ENCODE assay signal across 14 mouse cellular contexts in genomic region chr12:71274519-71275237, GRCm38 (mm10). TPM values are rescaled to one million over a fixed set of nuclear protein-coding genes. Genes with fewer than 3 reads are reported as not detected.
A peak's percentile ranks its signal among the peaks of the same experiment; 100 is the strongest.
DNase-seq lines count a peak whose midpoint lies in the region; ATAC-seq and TF ChIP-seq lines count a peak whose summit lies in the region.
"Had no signal": no experiment of that assay in that cellular context is flagged by ENCODE, and none has a peak within 500 bp of the region (broad histone marks: within the 10 kb centered on the region; RNA-seq: fewer than 3 reads in every experiment).

No protein-coding gene starts in this region.

- peak; percentile 48 for TF ChIP-seq CTCF in forebrain, postnatal 0 days (IDR thresholded peaks at IDR 0.05; ENCODE audit: low read depth)
- TF ChIP-seq CTCF in liver, postnatal 0 days (IDR thresholded peaks at IDR 0.05; ENCODE audit: low read depth), result peak; percentile 49
- TF ChIP-seq CTCF in Patski (IDR thresholded peaks at IDR 0.05), result peak; percentile 55
- peak; percentile 35; the same call in 1 of the 2 replicates for TF ChIP-seq CTCF in thymus, adult 2 months (IDR thresholded peaks at IDR 0.05; ENCODE audit: borderline replicate concordance, control insufficient read depth, extremely low read depth, insufficient read depth, low read length, poor library complexity)

- H3K4me1 ChIP-seq in forebrain, postnatal 0 days (ENCODE audit: insufficient read depth), result no peaks in the 10 kb centered on the region
- peaks cover 5% of the 10 kb centered on the region; the same call in 1 of the 2 replicates for H3K4me1 ChIP-seq in forebrain, embryonic 10.5 days
- H3K4me1 ChIP-seq in liver, postnatal 0 days (ENCODE audit: insufficient read depth), result no peaks in the 10 kb centered on the region
- H3K4me1 ChIP-seq in liver, embryonic 12.5 days, result no peaks in the 10 kb centered on the region
- no peaks in the 10 kb centered on the region for H3K4me1 ChIP-seq in thymus, adult 2 months (replicated peaks; ENCODE audit: control insufficient read depth, insufficient read depth, low read length)

- no peak overlapping the region for H3K27ac ChIP-seq in forebrain, postnatal 0 days (ENCODE audit: low read depth, low read length)
- no peak overlapping the region for H3K27ac ChIP-seq in forebrain, embryonic 10.5 days
- H3K27ac ChIP-seq in liver, postnatal 0 days (ENCODE audit: low read depth), result no peak overlapping the region
- no peak overlapping the region for H3K27ac ChIP-seq in liver, embryonic 12.5 days
- no peak overlapping the region for H3K27ac ChIP-seq in thymus, adult 2 months (ENCODE audit: control insufficient read depth, insufficient read depth, low read length)
- H3K27ac ChIP-seq: hindbrain, embryonic 10.5 days had no signal

- POLR2A ChIA-PET in Patski (lab: Charles Lee), result no interaction called here

- no peak overlapping the region for H3K4me3 ChIP-seq in forebrain, postnatal 0 days (ENCODE audit: low read depth, low read length)
- H3K4me3 ChIP-seq in forebrain, embryonic 10.5 days, result no peak overlapping the region
- no peak overlapping the region for H3K4me3 ChIP-seq in liver, postnatal 0 days (ENCODE audit: low read depth, low read length)
- no peak overlapping the region for H3K4me3 ChIP-seq in liver, embryonic 12.5 days
- no peak overlapping the region for H3K4me3 ChIP-seq in thymus, adult 2 months (ENCODE audit: control insufficient read depth, insufficient read depth, low read length)
- H3K4me3 ChIP-seq: hindbrain, embryonic 10.5 days had no signal

- WGBS in forebrain, postnatal 0 days, result 96% methylated on average over 5 of the region's 5 CpGs
- 90% methylated on average over 5 of the region's 5 CpGs for WGBS in forebrain, embryonic 10.5 days
- 85% methylated on average over 5 of the region's 5 CpGs for WGBS in liver, postnatal 0 days (ENCODE audit: insufficient replicate concordance)
- 75% methylated on average over 5 of the region's 5 CpGs for WGBS in liver, embryonic 12.5 days (ENCODE audit: insufficient replicate concordance)
- 97% methylated on average over 5 of the region's 5 CpGs for whole genome bisulfite sequencing in thymus, adult 2 months

- no peaks in the 10 kb centered on the region for H3K27me3 ChIP-seq in forebrain, postnatal 0 days (ENCODE audit: insufficient read depth, low read length)
- no peaks in the 10 kb centered on the region for H3K27me3 ChIP-seq in forebrain, embryonic 10.5 days (ENCODE audit: poor library complexity, severe bottlenecking)
- no peaks in the 10 kb centered on the region for H3K27me3 ChIP-seq in liver, postnatal 0 days (ENCODE audit: insufficient read depth, low read length)
- H3K27me3 ChIP-seq in liver, embryonic 12.5 days (replicated peaks), result no peaks in the 10 kb centered on the region
- H3K27me3 ChIP-seq in Patski, result no peaks in the 10 kb centered on the region
- H3K27me3 ChIP-seq in thymus, adult 2 months (ENCODE audit: control insufficient read depth, insufficient read depth, low read length), result no peaks in the 10 kb centered on the region

- no peaks in the 10 kb centered on the region for H3K36me3 ChIP-seq in forebrain, postnatal 0 days (ENCODE audit: insufficient read depth)
- no peaks in the 10 kb centered on the region for H3K36me3 ChIP-seq in forebrain, embryonic 10.5 days (replicated peaks)
- H3K36me3 ChIP-seq in liver, postnatal 0 days (replicated peaks; ENCODE audit: insufficient read depth, low read length), result no peaks in the 10 kb centered on the region
- H3K36me3 ChIP-seq in liver, embryonic 12.5 days, result no peaks in the 10 kb centered on the region
- no peaks in the 10 kb centered on the region for H3K36me3 ChIP-seq in thymus, adult 2 months (ENCODE audit: control insufficient read depth, insufficient read depth, low read length)
- H3K36me3 ChIP-seq: hindbrain, embryonic 10.5 days had no signal

- ATAC-seq in forebrain, postnatal 0 days, result no peak
- no peak for ATAC-seq in liver, postnatal 0 days
- no peak for ATAC-seq in liver, embryonic 12.5 days
- ATAC-seq in Patski, result no peak

- in situ Hi-C loops in Patski (cut with MboI; ENCODE audit: low pct_unique_long_range_greater_than_20kb), result no loop called here

- no peak for TF ChIP-seq EP300 in liver, postnatal 0 days (IDR thresholded peaks at IDR 0.05; ENCODE audit: low read depth)

- CTCF ChIA-PET in Patski (lab: Charles Lee), result interaction anchor here (0.9 kb wide), 1 partner anchor 36 kb away, joined by 4 read pairs; no protein-coding TSS in a partner anchor

- DNase-seq in forebrain, postnatal 0 days, result no peak
- no peak for DNase-seq in forebrain, embryonic 10.5 days (ENCODE audit: extremely low spot score, low spot score)
- no peak for DNase-seq in liver, postnatal 0 days
- no peak for DNase-seq in Patski (ENCODE audit: low read depth, low spot score)
- peak; percentile 37 for DNase-seq in thymus, adult 2 months
- DNase-seq in spleen, postnatal 36 days (ENCODE audit: low spot score in 2 of 2), result no peak
- DNase-seq in kidney, adult 18-20 months, result no peak
- DNase-seq: adrenal gland, postnatal 25 days; kidney, postnatal 25 days; left cerebral cortex, postnatal 4 days; lung, postnatal 10 days had no signal

- H3K4me2 ChIP-seq in forebrain, postnatal 0 days (ENCODE audit: low read depth), result no peak overlapping the region
- H3K4me2 ChIP-seq in liver, postnatal 0 days (ENCODE audit: low read depth, low read length), result no peak overlapping the region
- no peak overlapping the region for H3K4me2 ChIP-seq in liver, embryonic 12.5 days

- no peak overlapping the region for H3K9ac ChIP-seq in forebrain, postnatal 0 days
- H3K9ac ChIP-seq in liver, postnatal 0 days (replicated peaks), result no peak overlapping the region
- H3K9ac ChIP-seq in liver, embryonic 12.5 days, result no peak overlapping the region

- H3K9me3 ChIP-seq in forebrain, postnatal 0 days (ENCODE audit: low read length), result no peaks in the 10 kb centered on the region
- no peaks in the 10 kb centered on the region for H3K9me3 ChIP-seq in forebrain, embryonic 10.5 days
- no peaks in the 10 kb centered on the region for H3K9me3 ChIP-seq in liver, postnatal 0 days (ENCODE audit: low read length)
- no peaks in the 10 kb centered on the region for H3K9me3 ChIP-seq in liver, embryonic 12.5 days (replicated peaks)

- TF ChIP-seq POLR2A in thymus, adult 2 months (IDR thresholded peaks at IDR 0.05; ENCODE audit: control insufficient read depth, extremely low read depth, insufficient read depth, low read length, poor library complexity), result no peak

RNA-seq across cellular contexts. Expression of gene Dact1, which starts 35.0 kb away (rescaled TPM):
- total RNA-seq in forebrain, postnatal 0 days (2014; rRNA removed), result 75.1 and 102 TPM in 2 replicates
- 24.1 and 26.3 TPM in 2 replicates for polyA plus RNA-seq in forebrain, postnatal 0 days (2015; fragmentation: Nextera tagmentation; extraction: Ambion mirVana)
- 4.9 and 5.6 TPM in 2 replicates for polyA plus RNA-seq in forebrain, embryonic 10.5 days (2016; fragmentation: Nextera tagmentation; extraction: Ambion mirVana)
- polyA plus RNA-seq in liver, postnatal 0 days (2015; fragmentation: Nextera tagmentation; extraction: Ambion mirVana), result 0.36 and 0.51 TPM in 2 replicates
- polyA plus RNA-seq in liver, embryonic 12.5 days (2016; fragmentation: Nextera tagmentation; extraction: Ambion mirVana), result 3.4 and 4.1 TPM in 2 replicates
- polyA plus RNA-seq in Patski (2021), result 22.8 TPM
- 2.6 and 2.8 TPM in 2 replicates for polyA plus RNA-seq in thymus, adult 2 months (2012; rRNA removed)
- total RNA-seq: monocyte, adult 5-6 weeks had no signal
